Mouse (Mus musculus): ENCODE results near the gene Dmrtc2. TPM values are rescaled to one million over a fixed set of nuclear protein-coding genes. Genes with fewer than 3 reads are reported as not detected.

The Dmrtc2 gene
- total and polyA plus RNA-seq, 2 experiments from 2014 or later = not detected

- Histone ChIP-seq H3K36me3 (replicated peaks; ENCODE audit: control insufficient read depth, insufficient read depth, low read length) (no peaks in the 10 kb centered on the region), H3K27ac (ENCODE audit: low read depth) (no peak overlapping the region), H3K27me3 (ENCODE audit: control insufficient read depth, insufficient read depth, low read length) (no peaks in the 10 kb centered on the region), H3K4me1 (ENCODE audit: control insufficient read depth, insufficient read depth) (0 out of 2 replicates have a peak, but pooled peaks cover 9% of the 10 kb centered on the region), H3K9me3 (replicated peaks; ENCODE audit: control insufficient read depth, low read length) (no peaks in the 10 kb centered on the region), H3K4me3 (ENCODE audit: low read depth, low read length) (no peak overlapping the region), H3K9ac (replicated peaks; ENCODE audit: low read depth, low read length) (no peak overlapping the region), H3K4me2 (ENCODE audit: low read depth, low read length) (no peak overlapping the region)
- DNase-seq (ENCODE audit: low spot score) (no peak), ATAC-seq (ENCODE audit: insufficient read depth, low read depth) (no peak)
- WGBS = 73% methylated on average over 5 of the region's 5 CpGs
- TF ChIP-seq EP300 (IDR thresholded peaks at IDR 0.05; ENCODE audit: low read depth) (no peak), CTCF (IDR thresholded peaks at IDR 0.05; ENCODE audit: low read depth) (no peak)
Measured at GRCm38 (mm10) chr7:24897959-24898358, 28.1 kb downstream of the Dmrtc2 start.

- Histone ChIP-seq H3K4me3 (ENCODE audit: low read depth, low read length) (no peak overlapping the region), H3K9ac (replicated peaks; ENCODE audit: low read depth, low read length) (no peak overlapping the region), H3K4me2 (ENCODE audit: low read depth, low read length) (no peak overlapping the region), H3K36me3 (replicated peaks; ENCODE audit: control insufficient read depth, insufficient read depth, low read length) (no peaks in the 10 kb centered on the region), H3K4me1 (ENCODE audit: control insufficient read depth, insufficient read depth) (peaks cover 11% of the 10 kb centered on the region; the same call in 1 of the 2 replicates), H3K27ac (ENCODE audit: low read depth) (no peak overlapping the region), H3K27me3 (ENCODE audit: control insufficient read depth, insufficient read depth, low read length) (no peaks in the 10 kb centered on the region), H3K9me3 (replicated peaks; ENCODE audit: control insufficient read depth, low read length) (no peaks in the 10 kb centered on the region)
- ATAC-seq (ENCODE audit: insufficient read depth, low read depth) = no peak
- no peak for DNase-seq (ENCODE audit: low spot score)
- 58% methylated on average over 6 of the region's 6 CpGs for WGBS
- TF ChIP-seq EP300 (IDR thresholded peaks at IDR 0.05; ENCODE audit: low read depth) (no peak), CTCF (IDR thresholded peaks at IDR 0.05; ENCODE audit: low read depth) (no peak)
Measured at GRCm38 (mm10) chr7:24901114-24901513, 31.3 kb downstream of the Dmrtc2 start.

- no peaks in the 10 kb centered on the region for H3K36me3 ChIP-seq (replicated peaks; ENCODE audit: control insufficient read depth, insufficient read depth, low read length)
- peak overlapping the region; percentile 84 for H3K27ac ChIP-seq (ENCODE audit: low read depth)
- ATAC-seq (ENCODE audit: insufficient read depth, low read depth) (no peak), DNase-seq (ENCODE audit: low spot score) (no peak)
- peaks cover 11% of the 10 kb centered on the region; the same call in 1 of the 2 replicates for H3K4me1 ChIP-seq (ENCODE audit: control insufficient read depth, insufficient read depth)
- H3K9ac ChIP-seq (replicated peaks; ENCODE audit: low read depth, low read length) = no peak overlapping the region
- no peaks in the 10 kb centered on the region for H3K27me3 ChIP-seq (ENCODE audit: control insufficient read depth, insufficient read depth, low read length)
- WGBS = 20% methylated on average over 1 of the region's 1 CpGs
- H3K4me3 ChIP-seq (ENCODE audit: low read depth, low read length) = no peak overlapping the region
- peak overlapping the region; percentile 84; the same call in 1 of the 2 replicates for H3K4me2 ChIP-seq (ENCODE audit: low read depth, low read length)
- no peaks in the 10 kb centered on the region for H3K9me3 ChIP-seq (replicated peaks; ENCODE audit: control insufficient read depth, low read length)
- TF ChIP-seq CTCF (IDR thresholded peaks at IDR 0.05; ENCODE audit: low read depth) (no peak), EP300 (IDR thresholded peaks at IDR 0.05; ENCODE audit: low read depth) (no peak)
Measured at GRCm38 (mm10) chr7:24901842-24902241, 32.0 kb downstream of the Dmrtc2 start.

- Histone ChIP-seq H3K9me3 (replicated peaks; ENCODE audit: control insufficient read depth, low read length) (no peaks in the 10 kb centered on the region), H3K4me3 (ENCODE audit: low read depth, low read length) (peak overlapping the region; percentile 59), H3K36me3 (replicated peaks; ENCODE audit: control insufficient read depth, insufficient read depth, low read length) (no peaks in the 10 kb centered on the region), H3K4me1 (ENCODE audit: control insufficient read depth, insufficient read depth) (peaks cover 11% of the 10 kb centered on the region; the same call in 1 of the 2 replicates), H3K27ac (ENCODE audit: low read depth) (peak overlapping the region; percentile 84), H3K9ac (replicated peaks; ENCODE audit: low read depth, low read length) (peak overlapping the region; percentile 60), H3K27me3 (ENCODE audit: control insufficient read depth, insufficient read depth, low read length) (no peaks in the 10 kb centered on the region), H3K4me2 (ENCODE audit: low read depth, low read length) (peak overlapping the region; percentile 84)
- no peak for TF ChIP-seq CTCF (IDR thresholded peaks at IDR 0.05; ENCODE audit: low read depth)
- TF ChIP-seq EP300 (IDR thresholded peaks at IDR 0.05; ENCODE audit: low read depth) = no peak
- no peak for DNase-seq (ENCODE audit: low spot score)
- no peak for ATAC-seq (ENCODE audit: insufficient read depth, low read depth)
- 43% methylated on average over 2 of the region's 2 CpGs for WGBS
Measured at GRCm38 (mm10) chr7:24902264-24902629, 32.4 kb downstream of the Dmrtc2 start.

- H3K36me3 ChIP-seq (replicated peaks; ENCODE audit: control insufficient read depth, insufficient read depth, low read length) = peaks cover 2% of the 10 kb centered on the region; the same call in 1 of the 2 replicates
- peak within 1 kb of the TSS; percentile 84 for H3K27ac ChIP-seq (ENCODE audit: low read depth)
- DNase-seq (ENCODE audit: low spot score) (peak; percentile 60), ATAC-seq (ENCODE audit: insufficient read depth, low read depth) (peak; percentile 33)
- no peaks in the 10 kb centered on the region for H3K27me3 ChIP-seq (ENCODE audit: control insufficient read depth, insufficient read depth, low read length)
- no peaks in the 10 kb centered on the region for H3K9me3 ChIP-seq (replicated peaks; ENCODE audit: control insufficient read depth, low read length)
- peak within 1 kb of the TSS; percentile 59 for H3K4me3 ChIP-seq (ENCODE audit: low read depth, low read length)
- TF ChIP-seq CTCF (IDR thresholded peaks at IDR 0.05; ENCODE audit: low read depth) (no peak), EP300 (IDR thresholded peaks at IDR 0.05; ENCODE audit: low read depth) (no peak)
- peak within 1 kb of the TSS; percentile 84 for H3K4me2 ChIP-seq (ENCODE audit: low read depth, low read length)
- peaks cover 11% of the 10 kb centered on the region; the same call in 1 of the 2 replicates for H3K4me1 ChIP-seq (ENCODE audit: control insufficient read depth, insufficient read depth)
- 11% methylated on average over 40 of the region's 68 CpGs for WGBS
- peak within 1 kb of the TSS; percentile 60 for H3K9ac ChIP-seq (replicated peaks; ENCODE audit: low read depth, low read length)
Measured at GRCm38 (mm10) chr7:24902630-24903443, 33.0 kb downstream of the Dmrtc2 start, which contains the start of gene Arhgef1. Gene Arhgef1 (plus strand): TSS chr7:24902912.

Measured in heart, postnatal 0 days (tissue).